ENCODE assay signal across 22 mouse cellular contexts in the genomic region with DNA sequence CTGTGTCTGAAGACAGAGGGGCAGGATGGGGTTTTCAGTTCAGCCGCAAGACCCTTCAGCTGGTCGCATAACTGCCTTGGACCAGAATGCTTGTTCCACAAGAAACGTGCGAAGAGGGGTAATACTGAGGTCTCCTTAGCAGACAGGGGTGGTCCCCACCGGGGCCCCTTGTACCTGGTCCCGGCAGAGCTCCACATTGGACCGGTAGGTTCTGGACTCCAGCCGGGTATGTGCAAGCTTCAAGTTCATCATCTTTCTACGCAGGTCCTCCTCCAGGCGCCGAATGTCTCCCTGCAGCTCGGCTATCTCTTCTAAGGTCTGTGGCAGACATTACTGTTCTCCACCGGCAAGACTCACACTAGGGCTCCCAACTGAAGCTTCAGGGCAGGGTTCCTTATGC. TPM values are rescaled to one million over a fixed set of nuclear protein-coding genes. Genes with fewer than 3 reads are reported as not detected.
"Had no signal": no experiment of that assay in that cellular context is flagged by ENCODE, and none has a peak within 500 bp of the region (broad histone marks: within the 10 kb centered on the region; RNA-seq: fewer than 3 reads in every experiment).

No protein-coding gene starts in this region.

- H3K9ac ChIP-seq: heart, embryonic 12.5 days; hindbrain, embryonic 12.5 days; hindbrain, embryonic 14.5 days; limb, embryonic 12.5 days; liver, embryonic 13.5 days had no signal

- DNase-seq: gastrocnemius, adult 2 months; gastrocnemius, postnatal 10 days; gastrocnemius, postnatal 25 days; heart, postnatal 10 days; heart, postnatal 4 days; kidney, adult 18-20 months; kidney, adult 8-10 months; kidney, postnatal 10 days; kidney, postnatal 4 days; liver; liver, embryonic 13.5 days had no signal

- H3K27ac ChIP-seq: heart, embryonic 10.5 days; hindbrain, embryonic 12.5 days; hindbrain, embryonic 14.5 days; layer of hippocampus, adult 2 months; left cerebral cortex, adult 2 months; limb, embryonic 12.5 days; liver, embryonic 13.5 days had no signal

- H3K9me3 ChIP-seq: heart, embryonic 10.5 days; heart, embryonic 12.5 days; hindbrain, embryonic 10.5 days; hindbrain, embryonic 12.5 days; limb, embryonic 10.5 days; limb, embryonic 12.5 days; liver, embryonic 13.5 days had no signal

- ATAC-seq: inflammation-experienced regulatory T-cells, adult 6 months; intestine, postnatal 0 days had no signal

RNA-seq across cellular contexts. Expression of a gene that starts 2.8 kb away (rescaled TPM):
- polyA plus RNA-seq: inflammation-experienced regulatory T-cells, adult 6 months had no signal

RNA-seq across cellular contexts. Expression of a gene that starts 36.1 kb away (rescaled TPM):
- polyA plus RNA-seq: inflammation-experienced regulatory T-cells, adult 6 months had no signal
